Mouse (Mus musculus): ENCODE measurements around the gene Hspa1l. TPM values are rescaled to one million over a fixed set of nuclear protein-coding genes. Genes with fewer than 3 reads are reported as not detected.

Gene Hspa1l
- polyA plus RNA-seq, 1 experiment from 2014 or later: 1.4 TPM

GRCm38 (mm10) chr17:35023756-35024155, 51.3 kb downstream of the Hspa1l start:
- no peak overlapping the region for H3K9ac ChIP-seq (ENCODE audit: low read depth, low read length)
- peaks cover 11% of the 10 kb centered on the region for H3K4me1 ChIP-seq (ENCODE audit: control insufficient read depth, insufficient read depth, low read depth, low read length)
- ATAC-seq: no peak
- H3K36me3 ChIP-seq (ENCODE audit: control insufficient read depth, insufficient read depth, low read length): no peaks in the 10 kb centered on the region
- 80% methylated on average over 4 of the region's 4 CpGs for WGBS
- no peak overlapping the region for H3K4me2 ChIP-seq (ENCODE audit: low read length)
- no peak overlapping the region for H3K4me3 ChIP-seq (ENCODE audit: low read length)
- no peaks in the 10 kb centered on the region for H3K9me3 ChIP-seq (ENCODE audit: control insufficient read depth, low read length)
- H3K27ac ChIP-seq (ENCODE audit: low read depth, low read length): no peak overlapping the region
- H3K27me3 ChIP-seq (replicated peaks; ENCODE audit: control insufficient read depth, insufficient read depth, low read length): no peaks in the 10 kb centered on the region

DNA sequence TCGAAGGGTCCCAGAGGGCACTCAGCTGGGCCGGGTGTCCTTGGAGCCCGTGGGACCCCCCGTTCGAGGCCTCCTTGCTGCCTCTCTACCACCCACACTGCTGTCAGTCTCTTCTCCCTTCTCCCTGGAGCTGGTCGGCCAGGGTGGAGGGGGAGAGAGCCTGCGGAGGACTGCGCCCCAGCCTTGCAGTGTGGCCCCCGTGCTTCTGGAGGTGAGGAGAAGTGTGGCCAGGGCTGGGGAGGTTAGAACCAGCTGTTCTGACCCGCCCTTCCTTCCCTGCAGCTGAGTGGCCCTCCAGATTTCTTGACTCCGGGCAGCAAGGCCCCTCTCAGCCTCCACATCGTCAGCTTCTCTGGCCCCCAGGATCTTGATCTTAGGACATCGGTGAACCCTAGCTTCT, 51.8 kb downstream of the Hspa1l start:
- peaks cover 11% of the 10 kb centered on the region for H3K4me1 ChIP-seq (ENCODE audit: control insufficient read depth, insufficient read depth, low read depth, low read length)
- no peak overlapping the region for H3K27ac ChIP-seq (ENCODE audit: low read depth, low read length)
- H3K4me3 ChIP-seq (ENCODE audit: low read length): no peak overlapping the region
- H3K36me3 ChIP-seq (ENCODE audit: control insufficient read depth, insufficient read depth, low read length): no peaks in the 10 kb centered on the region
- H3K27me3 ChIP-seq (replicated peaks; ENCODE audit: control insufficient read depth, insufficient read depth, low read length): no peaks in the 10 kb centered on the region
- no peak overlapping the region for H3K4me2 ChIP-seq (ENCODE audit: low read length)
- no peaks in the 10 kb centered on the region for H3K9me3 ChIP-seq (ENCODE audit: control insufficient read depth, low read length)
- H3K9ac ChIP-seq (ENCODE audit: low read depth, low read length): no peak overlapping the region
- 75% methylated on average over 13 of the region's 13 CpGs for WGBS
- ATAC-seq: no peak

- H3K4me1 ChIP-seq (ENCODE audit: control insufficient read depth, insufficient read depth, low read depth, low read length): peaks cover 13% of the 10 kb centered on the region
- H3K27ac ChIP-seq (ENCODE audit: low read depth, low read length): no peak overlapping the region
- H3K4me2 ChIP-seq (ENCODE audit: low read length): no peak overlapping the region
- ATAC-seq: no peak
- 59% methylated on average over 7 of the region's 10 CpGs for WGBS
- H3K27me3 ChIP-seq (replicated peaks; ENCODE audit: control insufficient read depth, insufficient read depth, low read length): no peaks in the 10 kb centered on the region
- H3K36me3 ChIP-seq (ENCODE audit: control insufficient read depth, insufficient read depth, low read length): no peaks in the 10 kb centered on the region
- H3K9me3 ChIP-seq (ENCODE audit: control insufficient read depth, low read length): no peaks in the 10 kb centered on the region
- H3K9ac ChIP-seq (ENCODE audit: low read depth, low read length): no peak overlapping the region
- H3K4me3 ChIP-seq (ENCODE audit: low read length): no peak overlapping the region
These were observed 52.4 kb downstream of the Hspa1l start for GRCm38 (mm10) chr17:35024691-35025488.

- Histone ChIP-seq H3K4me1 (ENCODE audit: control insufficient read depth, insufficient read depth, low read depth, low read length) (peaks cover 15% of the 10 kb centered on the region), H3K4me2 (ENCODE audit: low read length) (no peak overlapping the region), H3K4me3 (ENCODE audit: low read length) (no peak overlapping the region), H3K9me3 (ENCODE audit: control insufficient read depth, low read length) (no peaks in the 10 kb centered on the region), H3K27ac (ENCODE audit: low read depth, low read length) (no peak overlapping the region; the same call in 1 of the 2 replicates), H3K9ac (ENCODE audit: low read depth, low read length) (no peak overlapping the region), H3K36me3 (ENCODE audit: control insufficient read depth, insufficient read depth, low read length) (no peaks in the 10 kb centered on the region), H3K27me3 (replicated peaks; ENCODE audit: control insufficient read depth, insufficient read depth, low read length) (no peaks in the 10 kb centered on the region)
- no peak for ATAC-seq
- WGBS: 73% methylated on average over 5 of the region's 5 CpGs
These were observed 53.7 kb downstream of the Hspa1l start for GRCm38 (mm10) chr17:35026206-35026605.

DNA sequence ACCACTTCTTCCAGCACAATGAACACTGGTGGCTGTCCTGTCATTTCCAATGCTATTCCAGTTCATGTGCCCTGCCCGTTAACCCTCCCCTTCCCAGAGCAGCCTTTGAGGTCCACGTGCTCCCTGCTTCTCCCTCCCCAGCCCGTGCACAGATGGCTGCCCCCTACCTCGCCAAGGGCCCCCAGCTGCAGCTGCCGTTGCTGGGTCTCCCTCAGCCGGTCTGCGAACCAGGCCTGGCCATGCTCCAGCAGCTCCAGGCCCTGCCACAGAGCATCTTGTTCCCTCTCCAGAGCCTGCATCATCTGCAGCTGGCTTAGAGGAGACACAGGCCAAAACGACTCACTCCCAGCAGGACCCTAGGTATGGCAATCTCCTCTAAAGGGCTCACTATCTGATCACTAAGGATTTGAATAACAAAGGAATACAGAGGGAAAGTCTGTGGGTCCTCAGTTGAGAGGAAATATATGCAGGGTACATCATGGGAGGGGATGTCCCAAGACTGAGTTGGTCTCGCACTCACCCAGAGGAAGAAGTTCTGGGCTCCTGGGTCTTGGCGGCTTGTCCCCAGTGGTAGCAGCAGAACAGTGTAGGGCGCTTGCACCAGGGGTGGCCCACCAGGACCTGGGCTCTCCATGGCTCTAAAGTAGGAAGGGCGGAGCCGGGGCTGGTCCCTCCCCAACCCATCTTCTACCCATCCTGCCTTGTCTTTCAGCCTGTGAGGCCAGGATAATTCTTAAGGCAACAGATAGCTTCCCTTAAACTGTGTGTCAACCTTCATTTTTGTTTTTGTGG, 55.0 kb downstream of the Hspa1l start, which contains the start of gene Sapcd1:
Gene Sapcd1, minus strand, starts transcription at position 740 of the 792 bp plus-strand sequence.
- Histone ChIP-seq H3K9ac (ENCODE audit: low read depth, low read length) (no peak within 1 kb of the TSS), H3K27me3 (replicated peaks; ENCODE audit: control insufficient read depth, insufficient read depth, low read length) (no peaks in the 10 kb centered on the region), H3K4me3 (ENCODE audit: low read length) (no peak within 1 kb of the TSS), H3K4me1 (ENCODE audit: control insufficient read depth, insufficient read depth, low read depth, low read length) (peaks cover 10% of the 10 kb centered on the region), H3K27ac (ENCODE audit: low read depth, low read length) (peak within 1 kb of the TSS; percentile 59), H3K4me2 (ENCODE audit: low read length) (peak within 1 kb of the TSS; percentile 12), H3K36me3 (ENCODE audit: control insufficient read depth, insufficient read depth, low read length) (no peaks in the 10 kb centered on the region), H3K9me3 (ENCODE audit: control insufficient read depth, low read length) (no peaks in the 10 kb centered on the region)
- 33% methylated on average over 13 of the region's 13 CpGs for WGBS
- peak; percentile 67 for ATAC-seq

DNA sequence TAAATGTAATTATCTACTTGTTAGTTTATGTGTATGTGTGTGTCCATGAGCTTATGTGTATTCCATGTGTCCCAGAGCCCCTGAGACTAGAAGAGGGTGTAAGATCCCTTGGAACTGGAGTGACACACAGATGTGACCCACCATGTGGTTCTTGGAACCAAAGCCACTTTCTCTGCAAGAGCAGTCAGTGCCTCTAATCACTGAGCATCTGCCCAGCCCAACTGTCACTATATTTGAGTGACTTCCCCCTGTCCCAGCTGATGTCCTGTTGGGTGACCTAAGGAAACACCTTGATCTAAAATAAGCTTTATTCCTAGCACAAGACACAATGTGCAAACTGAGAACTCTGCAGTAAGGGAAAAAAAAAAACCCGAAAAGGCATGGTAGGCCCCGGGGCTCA, 55.8 kb downstream of the Hspa1l start:
- H3K9me3 ChIP-seq (ENCODE audit: control insufficient read depth, low read length): no peaks in the 10 kb centered on the region
- H3K27ac ChIP-seq (ENCODE audit: low read depth, low read length): no peak overlapping the region
- no peak for ATAC-seq
- no peak overlapping the region for H3K9ac ChIP-seq (ENCODE audit: low read depth, low read length)
- H3K4me3 ChIP-seq (ENCODE audit: low read length): no peak overlapping the region
- no peaks in the 10 kb centered on the region for H3K36me3 ChIP-seq (ENCODE audit: control insufficient read depth, insufficient read depth, low read length)
- H3K27me3 ChIP-seq (replicated peaks; ENCODE audit: control insufficient read depth, insufficient read depth, low read length): no peaks in the 10 kb centered on the region
- peaks cover 10% of the 10 kb centered on the region for H3K4me1 ChIP-seq (ENCODE audit: control insufficient read depth, insufficient read depth, low read depth, low read length)
- WGBS: 94% methylated on average over 2 of the region's 2 CpGs
- H3K4me2 ChIP-seq (ENCODE audit: low read length): no peak overlapping the region

Other genes starting within 250 kb of the Hspa1l start
- gene C4b, start 228.8 kb upstream of the Hspa1l start, polyA plus RNA-seq (2015; fragmentation: Nextera tagmentation; extraction: Ambion mirVana): 0.19 and 0.25 TPM in 2 replicates
- gene Cyp21a1, start 168.1 kb upstream of the Hspa1l start, polyA plus RNA-seq (2015; fragmentation: Nextera tagmentation; extraction: Ambion mirVana): not detected in 2 replicates
- gene Stk19, start 135.8 kb upstream of the Hspa1l start, polyA plus RNA-seq (2015; fragmentation: Nextera tagmentation; extraction: Ambion mirVana): 41.2 and 43.1 TPM in 2 replicates
- gene Dxo, start 135.7 kb upstream of the Hspa1l start, polyA plus RNA-seq (2015; fragmentation: Nextera tagmentation; extraction: Ambion mirVana): 68.4 and 68.9 TPM in 2 replicates
- gene Skiv2l, start 122.5 kb upstream of the Hspa1l start, polyA plus RNA-seq (2015; fragmentation: Nextera tagmentation; extraction: Ambion mirVana): 57.1 and 62.6 TPM in 2 replicates
- gene Nelfe, start 122.3 kb upstream of the Hspa1l start, polyA plus RNA-seq (2015; fragmentation: Nextera tagmentation; extraction: Ambion mirVana): 78.9 and 83.3 TPM in 2 replicates
- gene Cfb, start 110.2 kb upstream of the Hspa1l start, polyA plus RNA-seq (2015; fragmentation: Nextera tagmentation; extraction: Ambion mirVana): 1.6 and 2.1 TPM in 2 replicates
- 9.2 and 9.6 TPM in 2 replicates for gene Zbtb12, start 93.2 kb upstream of the Hspa1l start, polyA plus RNA-seq (2015; fragmentation: Nextera tagmentation; extraction: Ambion mirVana)
- not detected in 2 replicates for gene Gm20547, start 90.7 kb upstream of the Hspa1l start, polyA plus RNA-seq (2015; fragmentation: Nextera tagmentation; extraction: Ambion mirVana)
- gene C2, start 74.4 kb upstream of the Hspa1l start, polyA plus RNA-seq (2015; fragmentation: Nextera tagmentation; extraction: Ambion mirVana): 1.8 and 2.8 TPM in 2 replicates
- 81.9 and 95.3 TPM in 2 replicates for gene Ehmt2, start 74.2 kb upstream of the Hspa1l start, polyA plus RNA-seq (2015; fragmentation: Nextera tagmentation; extraction: Ambion mirVana)
- 0.21 TPM in 1 of 2 replicates, not detected in the other for gene Slc44a4, start 58.2 kb upstream of the Hspa1l start, polyA plus RNA-seq (2015; fragmentation: Nextera tagmentation; extraction: Ambion mirVana)
- 41.7 and 42.1 TPM in 2 replicates for gene Neu1, start 41.5 kb upstream of the Hspa1l start, polyA plus RNA-seq (2015; fragmentation: Nextera tagmentation; extraction: Ambion mirVana)
- gene Hspa1b, start 13.5 kb upstream of the Hspa1l start, polyA plus RNA-seq (2015; fragmentation: Nextera tagmentation; extraction: Ambion mirVana): 0.45 and 0.74 TPM in 2 replicates
- not detected in 2 replicates for gene Gm20481, start 2.8 kb upstream of the Hspa1l start, polyA plus RNA-seq (2015; fragmentation: Nextera tagmentation; extraction: Ambion mirVana)
- 15.3 and 18.1 TPM in 2 replicates for gene Hspa1a, start 547 bp upstream of the Hspa1l start, polyA plus RNA-seq (2015; fragmentation: Nextera tagmentation; extraction: Ambion mirVana)
- gene Lsm2, start 9.2 kb downstream of the Hspa1l start, polyA plus RNA-seq (2015; fragmentation: Nextera tagmentation; extraction: Ambion mirVana): 106 and 113 TPM in 2 replicates
- 50.7 and 61.7 TPM in 2 replicates for gene Vars, start 28.3 kb downstream of the Hspa1l start, polyA plus RNA-seq (2015; fragmentation: Nextera tagmentation; extraction: Ambion mirVana)
- gene Vwa7, start 43.9 kb downstream of the Hspa1l start, polyA plus RNA-seq (2015; fragmentation: Nextera tagmentation; extraction: Ambion mirVana): 0.08 and 0.19 TPM in 2 replicates
- 1.7 TPM in 2 replicates for gene Sapcd1, start 55.3 kb downstream of the Hspa1l start, polyA plus RNA-seq (2015; fragmentation: Nextera tagmentation; extraction: Ambion mirVana)
- gene Msh5, start 74.0 kb downstream of the Hspa1l start, polyA plus RNA-seq (2015; fragmentation: Nextera tagmentation; extraction: Ambion mirVana): 1.8 and 2.5 TPM in 2 replicates
- gene Clic1, start 77.3 kb downstream of the Hspa1l start, polyA plus RNA-seq (2015; fragmentation: Nextera tagmentation; extraction: Ambion mirVana): 85.2 and 88.5 TPM in 2 replicates
- gene Ddah2, start 86.3 kb downstream of the Hspa1l start, polyA plus RNA-seq (2015; fragmentation: Nextera tagmentation; extraction: Ambion mirVana): 338 and 363 TPM in 2 replicates
- not detected in 2 replicates for gene Ly6g6c, start 92.7 kb downstream of the Hspa1l start, polyA plus RNA-seq (2015; fragmentation: Nextera tagmentation; extraction: Ambion mirVana)
- 0.13 and 0.21 TPM in 2 replicates for gene Mpig6b, start 93.5 kb downstream of the Hspa1l start, polyA plus RNA-seq (2015; fragmentation: Nextera tagmentation; extraction: Ambion mirVana)
- 0.16 and 0.34 TPM in 2 replicates for gene Ly6g6e, start 104.2 kb downstream of the Hspa1l start, polyA plus RNA-seq (2015; fragmentation: Nextera tagmentation; extraction: Ambion mirVana)
- gene Ly6g6d, start 105.4 kb downstream of the Hspa1l start, polyA plus RNA-seq (2015; fragmentation: Nextera tagmentation; extraction: Ambion mirVana): 0.68 and 1.0 TPM in 2 replicates
- 0.22 TPM in 1 of 2 replicates, not detected in the other for gene Ly6g6f, start 112.9 kb downstream of the Hspa1l start, polyA plus RNA-seq (2015; fragmentation: Nextera tagmentation; extraction: Ambion mirVana)
- gene Abhd16a, start 116.6 kb downstream of the Hspa1l start, polyA plus RNA-seq (2015; fragmentation: Nextera tagmentation; extraction: Ambion mirVana): 113 and 115 TPM in 2 replicates
- not detected in 2 replicates for gene Ly6g5c, start 135.6 kb downstream of the Hspa1l start, polyA plus RNA-seq (2015; fragmentation: Nextera tagmentation; extraction: Ambion mirVana)
- 0.93 and 1.5 TPM in 2 replicates for gene Ly6g5b, start 142.7 kb downstream of the Hspa1l start, polyA plus RNA-seq (2015; fragmentation: Nextera tagmentation; extraction: Ambion mirVana)
- 20.7 and 23.7 TPM in 2 replicates for gene Gpank1, start 148.8 kb downstream of the Hspa1l start, polyA plus RNA-seq (2015; fragmentation: Nextera tagmentation; extraction: Ambion mirVana)
- 319 and 346 TPM in 2 replicates for gene Csnk2b, start 149.3 kb downstream of the Hspa1l start, polyA plus RNA-seq (2015; fragmentation: Nextera tagmentation; extraction: Ambion mirVana)
- 8.9 TPM in 2 replicates for gene D17H6S53E, start 153.7 kb downstream of the Hspa1l start, polyA plus RNA-seq (2015; fragmentation: Nextera tagmentation; extraction: Ambion mirVana)
- not detected in 2 replicates for gene Apom, start 159.3 kb downstream of the Hspa1l start, polyA plus RNA-seq (2015; fragmentation: Nextera tagmentation; extraction: Ambion mirVana)
- gene Bag6, start 162.5 kb downstream of the Hspa1l start, polyA plus RNA-seq (2015; fragmentation: Nextera tagmentation; extraction: Ambion mirVana): 50.9 and 65.2 TPM in 2 replicates
- gene Prrc2a, start 192.2 kb downstream of the Hspa1l start, polyA plus RNA-seq (2015; fragmentation: Nextera tagmentation; extraction: Ambion mirVana): 138 and 153 TPM in 2 replicates
- 5.6 and 10.1 TPM in 2 replicates for gene Aif1, start 203.4 kb downstream of the Hspa1l start, polyA plus RNA-seq (2015; fragmentation: Nextera tagmentation; extraction: Ambion mirVana)
- gene Lst1, start 215.7 kb downstream of the Hspa1l start, polyA plus RNA-seq (2015; fragmentation: Nextera tagmentation; extraction: Ambion mirVana): 4.8 and 7.3 TPM in 2 replicates
- gene Ltb, start 221.7 kb downstream of the Hspa1l start, polyA plus RNA-seq (2015; fragmentation: Nextera tagmentation; extraction: Ambion mirVana): 1.1 and 1.2 TPM in 2 replicates
- not detected in 2 replicates for gene Tnf, start 229.3 kb downstream of the Hspa1l start, polyA plus RNA-seq (2015; fragmentation: Nextera tagmentation; extraction: Ambion mirVana)
- gene Lta, start 232.6 kb downstream of the Hspa1l start, polyA plus RNA-seq (2015; fragmentation: Nextera tagmentation; extraction: Ambion mirVana): 0.37 and 0.80 TPM in 2 replicates
- 0.34 and 0.45 TPM in 2 replicates for gene Gm16181, start 248.1 kb downstream of the Hspa1l start, polyA plus RNA-seq (2015; fragmentation: Nextera tagmentation; extraction: Ambion mirVana)

All from hindbrain, embryonic 16.5 days (tissue).